8 mouse cellular contexts compared by ENCODE assay signal in genomic region chr19:5846154-5846553, GRCm38 (mm10). TPM values are rescaled to one million over a fixed set of nuclear protein-coding genes. Genes with fewer than 3 reads are reported as not detected.
A peak's percentile ranks its signal among the peaks of the same experiment; 100 is the strongest.
DNase-seq lines count a peak whose midpoint lies in the region; ATAC-seq and TF ChIP-seq lines count a peak whose summit lies in the region.

No protein-coding gene starts in this region.

- TF ChIP-seq POLR2A in testis, adult 2 months (IDR thresholded peaks at IDR 0.05; ENCODE audit: control insufficient read depth, low read depth, low read length) = no peak

- H3K4me2 ChIP-seq in limb, embryonic 13.5 days (replicated peaks) = peak overlapping the region; percentile 71

- intact Hi-C loops in heart, postnatal 10 days (cut with DNase I) = loop anchor here (1.0 kb wide), 1 partner anchor 44 kb away; no protein-coding TSS in a partner anchor

- ATAC-seq in cerebellum, adult (ENCODE audit: insufficient number of reproducible peaks, low FRiP score, low TSS enrichment) = 0 out of 2 replicates have a peak, but pooled peaks have one; percentile 1
- peak; percentile 41; the same call in 1 of the 2 replicates for ATAC-seq in limb, embryonic 13.5 days (ENCODE audit: low FRiP score, low read depth)

- DNase-seq in cerebellum, adult 9-10 months = no peak
- DNase-seq in testis, postnatal 10 days (ENCODE audit: low spot score) = no peak
- peak; percentile 58 to 63 for DNase-seq in heart, postnatal 10 days
- DNase-seq in right cerebral cortex, adult 2 months (ENCODE audit: low spot score in 2 of 2) = peak; percentile 51 to 54
- no peak for DNase-seq in urinary bladder, adult 18-20 months (ENCODE audit: low spot score in 2 of 2)

- H3K36me3 ChIP-seq in testis, adult 2 months (ENCODE audit: control insufficient read depth, insufficient read depth, low read length) = no peaks in the 10 kb centered on the region; the same call in 1 of the 2 replicates
- no peaks in the 10 kb centered on the region for H3K36me3 ChIP-seq in limb, embryonic 13.5 days

- peaks cover 30% of the 10 kb centered on the region for H3K4me1 ChIP-seq in testis, adult 2 months (ENCODE audit: control insufficient read depth, insufficient read depth, low read length)
- peaks cover 88% of the 10 kb centered on the region for H3K4me1 ChIP-seq in limb, embryonic 13.5 days

- 1% methylated on average over 7 of the region's 7 CpGs for WGBS in limb, embryonic 13.5 days

- peak overlapping the region; percentile 94 for H3K27ac ChIP-seq in testis, adult 2 months (ENCODE audit: control insufficient read depth, insufficient read depth, low read depth, low read length)
- H3K27ac ChIP-seq in limb, embryonic 13.5 days = peak overlapping the region; percentile 97

- no peaks in the 10 kb centered on the region for H3K9me3 ChIP-seq in limb, embryonic 13.5 days

- H3K9ac ChIP-seq in limb, embryonic 13.5 days = peak overlapping the region; percentile 56

- H3K27me3 ChIP-seq in testis, adult 2 months (ENCODE audit: control insufficient read depth, insufficient read depth, low read length) = no peaks in the 10 kb centered on the region
- no peaks in the 10 kb centered on the region for H3K27me3 ChIP-seq in limb, embryonic 13.5 days

- TF ChIP-seq CTCF in testis, adult 2 months (IDR thresholded peaks at IDR 0.05; ENCODE audit: control insufficient read depth, insufficient read depth, insufficient replicate concordance, low read depth, low read length) = no peak

- peak overlapping the region; percentile 96 for H3K4me3 ChIP-seq in testis, adult 2 months (ENCODE audit: control insufficient read depth, low read depth, low read length)
- H3K4me3 ChIP-seq in limb, embryonic 13.5 days = peak overlapping the region; percentile 42

RNA-seq across cellular contexts. Expression of gene Frmd8, which starts 28.9 kb away (rescaled TPM):
- polyA plus RNA-seq in testis, adult 2 months (2012; rRNA removed) = 25.3 and 28.1 TPM in 2 replicates
- 10 to 100 TPM; 19.0 to 20.5 TPM for total RNA-seq in heart, postnatal 10 days (2021)
- polyA plus RNA-seq in limb, embryonic 13.5 days (2015; fragmentation: Nextera tagmentation; extraction: Ambion mirVana) = 30.1 and 32.2 TPM in 2 replicates

RNA-seq across cellular contexts. Expression of gene Slc25a45, which starts 31.5 kb away (rescaled TPM):
- 20.1 and 26.1 TPM in 2 replicates for polyA plus RNA-seq in testis, adult 2 months (2012; rRNA removed)
- total RNA-seq in heart, postnatal 10 days (2021) = 1 to 10 TPM; 4.6 to 5.9 TPM
- polyA plus RNA-seq in limb, embryonic 13.5 days (2015; fragmentation: Nextera tagmentation; extraction: Ambion mirVana) = 2.3 and 2.4 TPM in 2 replicates

RNA-seq across cellular contexts. Expression of gene Tigd3, which starts 47.8 kb away (rescaled TPM):
- 0.84 and 0.94 TPM in 2 replicates for polyA plus RNA-seq in testis, adult 2 months (2012; rRNA removed)
- total RNA-seq in heart, postnatal 10 days (2021) = 1 to 10 TPM; 1.1 to 1.2 TPM
- 4.7 and 5.5 TPM in 2 replicates for polyA plus RNA-seq in limb, embryonic 13.5 days (2015; fragmentation: Nextera tagmentation; extraction: Ambion mirVana)

Comparison
In these comparisons a context has a peak if more than half of its experiments do, and no peak if none do; other contexts are left out.
1. DNase-seq: peak in heart, postnatal 10 days (2 of 2) and right cerebral cortex, adult 2 months (2 of 2); none in cerebellum, adult 9-10 months (single experiment), testis, postnatal 10 days (single experiment) and urinary bladder, adult 18-20 months (0 of 2).